Comparison of ENCODE assay signal across 8 mouse cellular contexts in genomic region chr11:107795384-107796035, GRCm38 (mm10). TPM values are rescaled to one million over a fixed set of nuclear protein-coding genes. Genes with fewer than 3 reads are reported as not detected.
DNase-seq lines count a peak whose midpoint lies in the region; ATAC-seq lines count a peak whose summit lies in the region.

No protein-coding gene starts in this region.

- H3K27ac ChIP-seq in forebrain, embryonic 16.5 days (ENCODE audit: low read length) = peak overlapping the region; percentile 92

- peak overlapping the region; percentile 84 for H3K4me2 ChIP-seq in forebrain, embryonic 16.5 days (ENCODE audit: low read length)

- no peaks in the 10 kb centered on the region for H3K27me3 ChIP-seq in forebrain, embryonic 16.5 days (replicated peaks; ENCODE audit: control insufficient read depth, insufficient read depth, low read length)

- 2% methylated on average over 9 of the region's 9 CpGs for WGBS in forebrain, embryonic 16.5 days

- peak; percentile 48 for DNase-seq in right cerebral cortex, postnatal 4 days
- DNase-seq in right cerebral cortex, adult 18-20 months = no peak
- peak; percentile 66 to 73 for DNase-seq in kidney, postnatal 36 days
- DNase-seq in testis, postnatal 10 days (ENCODE audit: low spot score) = peak; percentile 65
- no peak for DNase-seq in layer of hippocampus, postnatal 14 days (ENCODE audit: low spot score in 2 of 2)
- DNase-seq in left cerebral cortex, postnatal 25 days (ENCODE audit: low spot score in 2 of 2) = no peak
- no peak for DNase-seq in c-Kit-positive CD71-positive TER-119-positive erythroid progenitor cells, embryonic 14.5 days (ENCODE audit: low spot score)

- H3K36me3 ChIP-seq in forebrain, embryonic 16.5 days (ENCODE audit: control insufficient read depth, insufficient read depth) = no peaks in the 10 kb centered on the region

- H3K4me3 ChIP-seq in forebrain, embryonic 16.5 days (replicated peaks; ENCODE audit: low read length) = peak overlapping the region; percentile 76

- peak overlapping the region; percentile 89 for H3K9ac ChIP-seq in forebrain, embryonic 16.5 days (replicated peaks; ENCODE audit: low read depth, low read length)

- H3K4me1 ChIP-seq in forebrain, embryonic 16.5 days (replicated peaks; ENCODE audit: control insufficient read depth, insufficient read depth, low read length) = peaks cover 39% of the 10 kb centered on the region

- intact Hi-C loops in left cerebral cortex, postnatal 25 days (cut with DNase I) = no loop called here

- ATAC-seq in forebrain, embryonic 16.5 days = no peak

- no peaks in the 10 kb centered on the region for H3K9me3 ChIP-seq in forebrain, embryonic 16.5 days (ENCODE audit: control insufficient read depth, low read length)

RNA-seq across cellular contexts. Expression of gene Cacng4, which starts 1.2 kb away (rescaled TPM):
- 33.8 and 39.6 TPM in 2 replicates for polyA plus RNA-seq in forebrain, embryonic 16.5 days (2015; fragmentation: Nextera tagmentation; extraction: Ambion mirVana)
- 10 to 100 TPM; 49.6 to 62.6 TPM for total RNA-seq in layer of hippocampus, postnatal 14 days (2021)
- total RNA-seq in left cerebral cortex, postnatal 25 days (2021) = 10 to 100 TPM; 33.5 to 47.4 TPM

Comparison
In these comparisons a context has a peak if more than half of its experiments do, and no peak if none do; other contexts are left out.
1. DNase-seq: peak in right cerebral cortex, postnatal 4 days (single experiment), kidney, postnatal 36 days (2 of 2) and testis, postnatal 10 days (single experiment); none in right cerebral cortex, adult 18-20 months (single experiment), layer of hippocampus, postnatal 14 days (0 of 2), left cerebral cortex, postnatal 25 days (0 of 2) and c-Kit-positive CD71-positive TER-119-positive erythroid progenitor cells, embryonic 14.5 days (single experiment).